In genomic region chr3:97682159-97682502, GRCm38 (mm10) we compare ENCODE assay signal across 8 mouse cellular contexts. TPM values are rescaled to one million over a fixed set of nuclear protein-coding genes. Genes with fewer than 3 reads are reported as not detected.
A peak's percentile ranks its signal among the peaks of the same experiment; 100 is the strongest.
DNase-seq lines count a peak whose midpoint lies in the region; ATAC-seq lines count a peak whose summit lies in the region.

No protein-coding gene starts in this region.

- peaks cover 27% of the 10 kb centered on the region; the same call in 1 of the 2 replicates for H3K4me1 ChIP-seq in limb, embryonic 15.5 days
- peaks cover 9% of the 10 kb centered on the region; the same call in 1 of the 2 replicates for H3K4me1 ChIP-seq in stomach, embryonic 16.5 days (ENCODE audit: control insufficient read depth, insufficient read depth, low read length)

- no peak overlapping the region for H3K9ac ChIP-seq in limb, embryonic 15.5 days
- 0 out of 2 replicates have a peak overlapping the region, but pooled peaks have one; percentile 0 for H3K9ac ChIP-seq in stomach, embryonic 16.5 days (ENCODE audit: low read length)

- H3K36me3 ChIP-seq in limb, embryonic 15.5 days: no peaks in the 10 kb centered on the region
- no peaks in the 10 kb centered on the region for H3K36me3 ChIP-seq in stomach, embryonic 16.5 days (ENCODE audit: control insufficient read depth, insufficient read depth, low read length)

- no peaks in the 10 kb centered on the region for H3K27me3 ChIP-seq in limb, embryonic 15.5 days
- H3K27me3 ChIP-seq in stomach, embryonic 16.5 days (ENCODE audit: control insufficient read depth, insufficient read depth, low read length): no peaks in the 10 kb centered on the region

- no peak for ATAC-seq in limb, embryonic 15.5 days (ENCODE audit: insufficient number of reproducible peaks, low FRiP score, low TSS enrichment, low read depth)
- ATAC-seq in stomach, embryonic 16.5 days (ENCODE audit: insufficient read depth, low FRiP score): no peak

- H3K4me2 ChIP-seq in limb, embryonic 15.5 days: peak overlapping the region; percentile 86
- peak overlapping the region; percentile 93 for H3K4me2 ChIP-seq in stomach, embryonic 16.5 days (ENCODE audit: low read depth, low read length)

- DNase-seq in embryo, embryonic 11 days: peak; percentile 40
- DNase-seq in embryo, embryonic 10 days (ENCODE audit: low spot score): no peak
- DNase-seq in retina, embryonic 14.5 days (ENCODE audit: low spot score): peak; percentile 4
- DNase-seq in retina, postnatal 1 day: no peak
- DNase-seq in cerebellum, postnatal 14 days: no peak
- DNase-seq in frontal cortex, postnatal 25 days (ENCODE audit: low spot score in 2 of 2): no peak

- H3K9me3 ChIP-seq in limb, embryonic 15.5 days: no peaks in the 10 kb centered on the region
- H3K9me3 ChIP-seq in stomach, embryonic 16.5 days (replicated peaks; ENCODE audit: control insufficient read depth, low read length): no peaks in the 10 kb centered on the region

- WGBS in limb, embryonic 15.5 days: 4% methylated on average over 11 of the region's 11 CpGs
- 8% methylated on average over 11 of the region's 11 CpGs for WGBS in stomach, embryonic 16.5 days

- peak overlapping the region; percentile 7; the same call in 1 of the 2 replicates for H3K27ac ChIP-seq in limb, embryonic 15.5 days
- no peak overlapping the region for H3K27ac ChIP-seq in stomach, embryonic 16.5 days (ENCODE audit: low read length)

- peak overlapping the region; percentile 39 for H3K4me3 ChIP-seq in limb, embryonic 15.5 days
- H3K4me3 ChIP-seq in stomach, embryonic 16.5 days (replicated peaks; ENCODE audit: low read length): peak overlapping the region; percentile 48

RNA-seq across cellular contexts. Expression of gene Gm17651, which starts 7.6 kb away (rescaled TPM):
- polyA plus RNA-seq in limb, embryonic 15.5 days (2015; fragmentation: Nextera tagmentation; extraction: Ambion mirVana): not detected in 2 replicates
- not detected in 2 replicates for polyA plus RNA-seq in stomach, embryonic 16.5 days (2015; fragmentation: Nextera tagmentation; extraction: Ambion mirVana)

RNA-seq across cellular contexts. Expression of gene Prkab2, which starts 24.1 kb away (rescaled TPM):
- 7.4 and 8.5 TPM in 2 replicates for polyA plus RNA-seq in limb, embryonic 15.5 days (2015; fragmentation: Nextera tagmentation; extraction: Ambion mirVana)
- polyA plus RNA-seq in stomach, embryonic 16.5 days (2015; fragmentation: Nextera tagmentation; extraction: Ambion mirVana): 10.3 and 10.8 TPM in 2 replicates

RNA-seq across cellular contexts. Expression of gene Fmo5, which starts 53.5 kb away (rescaled TPM):
- polyA plus RNA-seq in limb, embryonic 15.5 days (2015; fragmentation: Nextera tagmentation; extraction: Ambion mirVana): 2.7 and 3.5 TPM in 2 replicates
- 9.8 and 10.4 TPM in 2 replicates for polyA plus RNA-seq in stomach, embryonic 16.5 days (2015; fragmentation: Nextera tagmentation; extraction: Ambion mirVana)

Comparison
In these comparisons a context has a peak if more than half of its experiments do, and no peak if none do; other contexts are left out.
1. DNase-seq: peak in embryo, embryonic 11 days (single experiment) and retina, embryonic 14.5 days (single experiment); none in embryo, embryonic 10 days (single experiment), retina, postnatal 1 day (single experiment), cerebellum, postnatal 14 days (0 of 2) and frontal cortex, postnatal 25 days (0 of 2).